Mouse (Mus musculus) neural tube, embryonic 12.5 days (tissue): Measurements from ENCODE around the gene Zfp444. TPM values are rescaled to one million over a fixed set of nuclear protein-coding genes. Genes with fewer than 3 reads are reported as not detected.
"Not testable (repeated sequence)": the region's sequence is repeated elsewhere in the genome, so short reads cannot be mapped to it uniquely, and the experiment has no call there.

Source experiments
- ATAC-seq: fragments of 200-750 bp; cut with Nextera tagmentation; 2 replicates; pipeline ENCODE4 v1.8.0; 2017; ENCODE audit warnings: low read depth, mild to moderate bottlenecking, moderate TSS enrichment, moderate library complexity; ENCODE audit not compliant: low FRiP score
- H3K27ac ChIP-seq: fragments of 300-500 bp; sonication (generic); 2 replicates; pipeline ENCODE4 v1.5.1; 2016
- H3K27me3 ChIP-seq: fragments of 300-500 bp; sonication (generic); replicated peaks from 2 replicates; pipeline ENCODE4 v1.6.1; 2016; ENCODE audit warnings: mild to moderate bottlenecking
- H3K36me3 ChIP-seq: fragments of 300-500 bp; sonication (generic); 2 replicates; pipeline ENCODE4 v1.6.1; 2016; ENCODE audit warnings: mild to moderate bottlenecking
- H3K4me1 ChIP-seq: fragments of 300-500 bp; sonication (generic); 2 replicates; pipeline ENCODE4 v1.6.1; 2016
- H3K4me2 ChIP-seq: fragments of 300-500 bp; sonication (generic); replicated peaks from 2 replicates; pipeline ENCODE4 v1.6.1; 2016; ENCODE audit warnings: mild to moderate bottlenecking
- H3K4me3 ChIP-seq: fragments of 300-500 bp; sonication (generic); 2 replicates; pipeline ENCODE4 v1.5.1; 2016
- H3K9ac ChIP-seq: fragments of 300-500 bp; sonication (generic); 2 replicates; pipeline ENCODE4 v1.6.1; 2016; ENCODE audit warnings: mild to moderate bottlenecking
- H3K9me3 ChIP-seq: fragments of 300-500 bp; sonication (generic); 2 replicates; pipeline ENCODE4 v1.6.1; 2016; ENCODE audit warnings: mild to moderate bottlenecking
- WGBS: fragments of 180-500 bp; shearing (Covaris S2); methylation state at CpG from one replicate; pipeline ENCODE4 v1.1.7; 2016; 5-methylcytosine and 5-hydroxymethylcytosine counted together
- polyA plus RNA-seq: library from polyadenylated mRNA; unstranded; fragments of >200 nt; fragmentation: Nextera tagmentation; extraction: Ambion mirVana; gene quantifications from 2 replicates; pipeline ENCODE4 v1.2.1, GENCODE M21; 2016

The Zfp444 gene
- polyA plus RNA-seq, 1 experiment from 2014 or later: 78.1 TPM

DNA sequence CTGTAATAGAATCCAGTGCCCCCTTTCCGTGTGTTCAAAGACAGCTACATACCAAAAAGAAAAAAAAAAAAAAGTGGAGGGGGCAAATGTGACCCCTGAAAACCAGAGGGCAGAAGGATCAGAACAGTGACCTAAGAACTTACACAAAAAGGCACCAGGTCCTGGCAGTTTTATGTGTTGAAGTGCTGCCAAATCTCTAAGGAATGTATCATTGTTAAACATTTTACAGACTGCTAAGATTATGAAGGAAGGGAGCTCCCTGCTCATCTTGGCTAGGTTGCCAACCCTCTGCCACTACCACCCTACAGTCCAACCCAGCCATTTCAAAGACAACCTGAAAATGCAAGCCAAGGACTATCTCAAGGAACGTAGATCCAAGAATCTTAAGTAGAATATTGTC, 14.2 kb downstream of the Zfp444 start:
- Histone ChIP-seq H3K4me2 (no peak overlapping the region), H3K27ac (no peak overlapping the region), H3K9me3 (no peaks in the 10 kb centered on the region), H3K27me3 (no peaks in the 10 kb centered on the region), H3K9ac (no peak overlapping the region), H3K36me3 (peaks cover 72% of the 10 kb centered on the region), H3K4me3 (no peak overlapping the region), H3K4me1 (no peaks in the 10 kb centered on the region)
- ATAC-seq: no peak
- WGBS: 98% methylated on average over 2 of the region's 2 CpGs

GRCm38 (mm10) chr7:6186756-6187155, 14.7 kb downstream of the Zfp444 start:
- ATAC-seq: no peak
- Histone ChIP-seq H3K27me3 (no peaks in the 10 kb centered on the region), H3K36me3 (peaks cover 70% of the 10 kb centered on the region), H3K4me3 (no peak overlapping the region), H3K27ac (no peak overlapping the region), H3K4me1 (no peaks in the 10 kb centered on the region), H3K9ac (no peak overlapping the region), H3K9me3 (no peaks in the 10 kb centered on the region), H3K4me2 (no peak overlapping the region)
- WGBS: 91% methylated on average over 2 of the region's 2 CpGs

DNA sequence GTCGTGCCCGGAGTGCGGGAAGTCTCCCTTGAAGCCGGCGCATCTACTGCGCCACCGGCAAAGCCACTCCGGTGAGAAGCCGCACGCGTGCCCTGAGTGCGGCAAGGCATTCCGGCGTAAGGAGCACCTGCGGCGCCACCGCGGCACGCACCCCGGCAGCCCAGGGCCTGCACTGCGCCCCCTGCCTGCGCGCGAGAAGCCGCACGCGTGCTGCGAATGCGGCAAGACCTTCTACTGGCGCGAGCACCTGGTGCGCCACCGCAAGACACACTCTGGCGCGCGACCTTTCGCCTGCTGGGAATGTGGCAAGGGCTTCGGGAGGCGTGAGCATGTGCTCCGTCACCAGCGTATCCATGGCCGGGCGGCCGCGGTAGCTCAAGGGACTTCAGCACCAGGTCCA, 17.5 kb downstream of the Zfp444 start:
- 49% methylated on average over 45 of the region's 45 CpGs for whole genome bisulfite sequencing
- peaks cover 58% of the 10 kb centered on the region for H3K36me3 ChIP-seq
- no peak overlapping the region; the same call in 1 of the 2 replicates for H3K4me2 ChIP-seq

GRCm38 (mm10) chr7:6191376-6191775, 19.4 kb downstream of the Zfp444 start:
- Histone ChIP-seq H3K4me3 (no peak overlapping the region), H3K4me1 (no peaks in the 10 kb centered on the region), H3K27ac (no peak overlapping the region), H3K4me2 (no peak overlapping the region), H3K9me3 (no peaks in the 10 kb centered on the region), H3K27me3 (no peaks in the 10 kb centered on the region), H3K36me3 (peaks cover 42% of the 10 kb centered on the region), H3K9ac (no peak overlapping the region)
- 52% methylated on average over 3 of the region's 3 CpGs for WGBS
- no peak; the same call in 1 of the 2 replicates for ATAC-seq

More for the DNA sequence above, 17.5 kb downstream of the Zfp444 start:
- Histone ChIP-seq H3K4me1 (no peaks in the 10 kb centered on the region), H3K27ac (no peak overlapping the region), H3K4me3 (no peak overlapping the region), H3K9me3 (no peaks in the 10 kb centered on the region), H3K9ac (no peak overlapping the region), H3K27me3 (no peaks in the 10 kb centered on the region)
- no peak for ATAC-seq

- Histone ChIP-seq H3K4me3 (no peak overlapping the region), H3K27ac (no peak overlapping the region), H3K9me3 (no peaks in the 10 kb centered on the region), H3K9ac (no peak overlapping the region), H3K4me2 (no peak overlapping the region), H3K27me3 (no peaks in the 10 kb centered on the region), H3K36me3 (peaks cover 15% of the 10 kb centered on the region), H3K4me1 (no peaks in the 10 kb centered on the region)
- WGBS: 17% methylated on average over 5 of the region's 5 CpGs
- ATAC-seq: peak; percentile 85
Observed at GRCm38 (mm10) chr7:6194129-6194528, 22.1 kb downstream of the Zfp444 start.

DNA sequence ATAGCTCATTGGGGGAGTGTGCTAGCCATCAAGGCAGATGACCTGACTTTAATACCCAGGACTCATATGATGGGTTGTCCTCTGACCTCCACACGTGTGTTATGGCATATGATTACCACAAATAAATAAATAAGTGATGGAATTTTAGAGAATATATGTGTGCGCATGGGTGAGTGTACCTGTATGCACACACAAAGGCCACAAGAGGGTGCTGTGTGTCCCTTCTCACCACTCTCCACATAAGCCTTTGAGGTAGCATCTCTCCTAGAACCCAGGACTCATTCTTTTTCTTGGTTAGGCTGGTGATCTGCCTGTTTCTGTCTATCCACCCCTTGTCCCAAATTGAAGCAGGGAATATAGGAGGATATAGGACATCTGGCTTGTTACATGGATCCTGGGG, 23.8 kb downstream of the Zfp444 start:
- Histone ChIP-seq H3K9ac (no peak overlapping the region), H3K4me2 (no peak overlapping the region), H3K4me3 (no peak overlapping the region), H3K27me3 (no peaks in the 10 kb centered on the region), H3K4me1 (no peaks in the 10 kb centered on the region), H3K9me3 (0 out of 2 replicates have a peak, but pooled peaks cover 9% of the 10 kb centered on the region), H3K36me3 (no peaks in the 10 kb centered on the region), H3K27ac (no peak overlapping the region)
- WGBS: 46% methylated on average over 2 of the region's 2 CpGs
- ATAC-seq: no peak

DNA sequence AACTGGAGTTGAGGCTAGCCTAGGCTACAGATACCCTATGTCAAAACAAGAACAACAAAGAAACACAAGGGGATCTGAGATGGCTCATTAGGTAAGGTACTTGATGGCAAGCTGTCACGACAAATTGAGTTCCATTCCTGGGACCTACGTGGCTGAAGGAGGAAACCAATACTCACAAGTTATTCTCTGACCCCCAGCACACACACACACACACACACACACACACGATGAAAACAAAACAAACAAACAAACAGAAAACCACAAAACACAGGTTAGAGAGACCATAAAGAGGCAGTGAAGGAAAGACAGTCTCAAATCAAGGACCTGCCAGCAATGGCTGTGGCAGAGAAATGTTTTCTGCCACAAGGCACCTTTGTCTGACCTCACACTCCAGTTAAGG, 24.8 kb downstream of the Zfp444 start, which contains the start of gene Galp:
Galp (plus strand) TSS at position 301 of the 400 bp plus-strand sequence.
- Histone ChIP-seq H3K4me2 (no peak within 1 kb of the TSS), H3K27ac (no peak within 1 kb of the TSS), H3K9me3 (0 out of 2 replicates have a peak, but pooled peaks cover 9% of the 10 kb centered on the region), H3K4me1 (no peaks in the 10 kb centered on the region), H3K9ac (no peak within 1 kb of the TSS), H3K27me3 (no peaks in the 10 kb centered on the region), H3K36me3 (no peaks in the 10 kb centered on the region), H3K4me3 (no peak within 1 kb of the TSS)
- WGBS: 56% methylated on average over 3 of the region's 3 CpGs
- ATAC-seq: no peak

- ATAC-seq: no peak
- Histone ChIP-seq H3K9ac (no peak overlapping the region), H3K4me3 (no peak overlapping the region), H3K36me3 (no peaks in the 10 kb centered on the region), H3K27me3 (no peaks in the 10 kb centered on the region), H3K9me3 (peaks cover 9% of the 10 kb centered on the region; the same call in 1 of the 2 replicates), H3K27ac (no peak overlapping the region), H3K4me1 (no peaks in the 10 kb centered on the region), H3K4me2 (no peak overlapping the region)
- 85% methylated on average over 3 of the region's 3 CpGs for WGBS
Observed at GRCm38 (mm10) chr7:6204200-6204599, 32.2 kb downstream of the Zfp444 start.

- ATAC-seq: no peak
- WGBS: 50% methylated on average over 5 of the region's 5 CpGs
- no peak overlapping the region for H3K4me3 ChIP-seq
- peaks cover 4% of the 10 kb centered on the region; the same call in 1 of the 2 replicates for H3K9me3 ChIP-seq
- H3K27me3 ChIP-seq: no peaks in the 10 kb centered on the region
- no peaks in the 10 kb centered on the region for H3K36me3 ChIP-seq
- H3K27ac ChIP-seq: no peak overlapping the region
- no peak overlapping the region for H3K4me2 ChIP-seq
- no peaks in the 10 kb centered on the region for H3K4me1 ChIP-seq
- H3K9ac ChIP-seq: no peak overlapping the region
Observed at GRCm38 (mm10) chr7:6213144-6213543, 41.1 kb downstream of the Zfp444 start.

DNA sequence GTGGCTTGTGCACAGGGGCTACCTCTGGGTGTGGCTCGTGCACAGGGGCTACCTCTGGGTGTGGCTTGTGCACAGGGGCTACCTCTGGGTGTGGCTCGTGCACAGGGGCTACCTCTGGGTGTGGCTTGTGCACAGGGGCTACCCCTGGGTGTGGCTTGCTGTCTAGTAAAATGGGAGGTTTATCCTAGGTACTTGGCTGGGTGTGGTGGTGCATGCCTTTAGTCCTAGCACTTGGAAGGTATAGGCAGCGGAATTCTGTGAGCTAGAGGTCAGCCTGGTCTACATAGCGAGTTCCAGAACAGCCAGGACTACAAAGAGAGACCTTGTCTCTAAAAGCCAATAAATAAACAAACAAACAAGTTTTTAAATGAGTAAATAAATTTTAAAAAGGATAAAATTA, 42.7 kb downstream of the Zfp444 start:
- ATAC-seq, H3K9ac ChIP-seq, H3K4me2 ChIP-seq, H3K27me3 ChIP-seq, H3K4me1 ChIP-seq, H3K27ac ChIP-seq, H3K9me3 ChIP-seq, H3K4me3 ChIP-seq, H3K36me3 ChIP-seq: not testable (repeated sequence)
- WGBS: 82% methylated on average over 4 of the region's 4 CpGs

GRCm38 (mm10) chr7:6220147-6220546, 48.1 kb downstream of the Zfp444 start:
- WGBS: 54% methylated on average over 3 of the region's 3 CpGs
- Histone ChIP-seq H3K36me3 (no peaks in the 10 kb centered on the region), H3K9me3 (no peaks in the 10 kb centered on the region), H3K4me2 (no peak overlapping the region), H3K9ac (no peak overlapping the region), H3K27ac (no peak overlapping the region), H3K4me1 (no peaks in the 10 kb centered on the region), H3K27me3 (no peaks in the 10 kb centered on the region), H3K4me3 (no peak overlapping the region)
- no peak for ATAC-seq

GRCm38 (mm10) chr7:6221978-6222377, 50.0 kb downstream of the Zfp444 start, which contains the start of gene Zscan5b:
Gene Zscan5b (plus strand): TSS chr7:6222278.
- ATAC-seq: no peak
- no peaks in the 10 kb centered on the region for H3K27me3 ChIP-seq
- no peaks in the 10 kb centered on the region for H3K4me1 ChIP-seq

DNA sequence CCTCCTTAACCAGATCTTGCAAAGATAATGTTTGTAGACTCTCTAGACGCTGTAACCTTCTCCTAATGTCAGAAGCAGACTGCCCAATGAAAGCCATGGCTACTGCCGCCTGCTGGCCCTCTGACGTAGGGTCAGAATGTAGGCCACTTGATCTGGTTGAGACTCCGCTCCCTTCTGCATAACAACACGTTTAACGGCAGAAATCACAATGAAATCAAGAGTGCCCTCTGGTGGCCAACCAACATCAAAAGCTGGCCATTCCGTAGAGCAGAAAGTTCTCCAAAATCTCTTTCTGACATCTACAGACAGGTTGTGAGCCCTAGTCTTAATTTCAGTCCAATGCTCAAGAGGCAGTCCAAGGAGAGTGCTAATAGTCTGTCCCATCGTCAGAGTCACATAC, 56.5 kb downstream of the Zfp444 start:
- H3K9me3 ChIP-seq, ATAC-seq, H3K36me3 ChIP-seq, H3K27me3 ChIP-seq, H3K9ac ChIP-seq, H3K4me2 ChIP-seq, H3K4me1 ChIP-seq, H3K27ac ChIP-seq, H3K4me3 ChIP-seq: not testable (repeated sequence)
- 64% methylated on average over 8 of the region's 8 CpGs for WGBS

More at GRCm38 (mm10) chr7:6221978-6222377, 50.0 kb downstream of the Zfp444 start, which contains the start of gene Zscan5b:
- no peaks in the 10 kb centered on the region for H3K9me3 ChIP-seq
- H3K4me3 ChIP-seq: no peak within 1 kb of the TSS
- no peaks in the 10 kb centered on the region for H3K36me3 ChIP-seq
- no peak within 1 kb of the TSS for H3K27ac ChIP-seq
- H3K4me2 ChIP-seq: no peak within 1 kb of the TSS
- 95% methylated on average over 12 of the region's 12 CpGs for WGBS
- no peak within 1 kb of the TSS for H3K9ac ChIP-seq
